Mouse (Mus musculus) embryonic facial prominence, embryonic 13.5 days (tissue): Measurements from ENCODE around the gene Gsdma3. TPM values are rescaled to one million over a fixed set of nuclear protein-coding genes. Genes with fewer than 3 reads are reported as not detected.

Experiments
- polyA plus RNA-seq: library from polyadenylated mRNA; unstranded; fragments of >200 nt; fragmentation: Nextera tagmentation; extraction: Ambion mirVana; gene quantifications from 2 replicates; pipeline ENCODE4 v1.2.1, GENCODE M21; 2015

Gsdma3 gene
- polyA plus RNA-seq, 1 experiment from 2014 or later = not detected

Other genes with a start within 250 kb of the Gsdma3 start
- 0.89 and 1.1 TPM in 2 replicates for gene Tcap, start 242.5 kb upstream of the Gsdma3 start, polyA plus RNA-seq
- 0.45 and 1.3 TPM in 2 replicates for gene Pnmt, start 239.9 kb upstream of the Gsdma3 start, polyA plus RNA-seq
- gene Pgap3, start 225.9 kb upstream of the Gsdma3 start, polyA plus RNA-seq = 10.9 and 11.3 TPM in 2 replicates
- 49.6 and 51.1 TPM in 2 replicates for gene Erbb2, start 213.9 kb upstream of the Gsdma3 start, polyA plus RNA-seq
- 78.0 and 90.7 TPM in 2 replicates for gene Mien1, start 187.4 kb upstream of the Gsdma3 start, polyA plus RNA-seq
- gene Grb7, start 180.0 kb upstream of the Gsdma3 start, polyA plus RNA-seq = 12.4 and 12.5 TPM in 2 replicates
- 0.27 and 0.58 TPM in 2 replicates for gene Ikzf3, start 80.3 kb upstream of the Gsdma3 start, polyA plus RNA-seq
- gene Zpbp2, start 75.3 kb upstream of the Gsdma3 start, polyA plus RNA-seq = not detected in 2 replicates
- 69.4 and 71.9 TPM in 2 replicates for gene Ormdl3, start 39.0 kb upstream of the Gsdma3 start, polyA plus RNA-seq
- not detected in 2 replicates for gene Lrrc3c, start 28.1 kb upstream of the Gsdma3 start, polyA plus RNA-seq
- gene Gm12355, start 699 bp upstream of the Gsdma3 start, polyA plus RNA-seq = 0.80 and 4.0 TPM in 2 replicates
- gene Gsdma2, start 20.4 kb downstream of the Gsdma3 start, polyA plus RNA-seq = not detected in 2 replicates
- 0.28 and 0.48 TPM in 2 replicates for gene Gsdma, start 38.0 kb downstream of the Gsdma3 start, polyA plus RNA-seq
- gene Psmd3, start 56.2 kb downstream of the Gsdma3 start, polyA plus RNA-seq = 196 and 207 TPM in 2 replicates
- gene Csf3, start 74.9 kb downstream of the Gsdma3 start, polyA plus RNA-seq = not detected in 2 replicates
- gene Med24, start 103.1 kb downstream of the Gsdma3 start, polyA plus RNA-seq = 63.8 and 65.0 TPM in 2 replicates
- 46.5 and 47.3 TPM in 2 replicates for gene Thra, start 114.3 kb downstream of the Gsdma3 start, polyA plus RNA-seq
- gene Nr1d1, start 149.0 kb downstream of the Gsdma3 start, polyA plus RNA-seq = 1.4 and 1.5 TPM in 2 replicates
- gene Msl1, start 169.2 kb downstream of the Gsdma3 start, polyA plus RNA-seq = 31.5 and 33.0 TPM in 2 replicates
- 39.0 and 40.3 TPM in 2 replicates for gene Casc3, start 178.5 kb downstream of the Gsdma3 start, polyA plus RNA-seq
- gene Rapgefl1, start 210.4 kb downstream of the Gsdma3 start, polyA plus RNA-seq = 3.9 and 4.7 TPM in 2 replicates
- 6.3 and 6.8 TPM in 2 replicates for gene Wipf2, start 237.3 kb downstream of the Gsdma3 start, polyA plus RNA-seq